Mouse (Mus musculus) cortical plate, adult 2 months (tissue): Measurements from ENCODE around the gene Exoc3l.

Source experiments
- CTCF ChIP-seq: fragments of 200-500 bp; IDR thresholded peaks from 2 replicates; pipeline ENCODE4 v1.5.1; 2011; ENCODE audit warnings: mild to moderate bottlenecking, control low read depth, low read length; ENCODE audit not compliant: insufficient read depth; ENCODE audit errors: extremely low read depth
- POLR2A ChIP-seq: fragments of 200-500 bp; IDR thresholded peaks from 2 replicates; pipeline ENCODE4 v1.6.1; 2011; ENCODE audit warnings: mild to moderate bottlenecking, low read length, control low read depth; ENCODE audit not compliant: insufficient read depth; ENCODE audit errors: extremely low read depth

GRCm38 (mm10) chr8:105326968-105327367 lies 31.1 kb upstream of the Exoc3l start:
- TF ChIP-seq CTCF (no peak), POLR2A (no peak)
